Mouse (Mus musculus) heart, embryonic 12.5 days (tissue): ENCODE data around the gene Olah. TPM values are rescaled to one million over a fixed set of nuclear protein-coding genes. Genes with fewer than 3 reads are reported as not detected.
"Not testable (repeated sequence)": the region's sequence is repeated elsewhere in the genome, so short reads cannot be mapped to it uniquely, and the experiment has no call there.

Experiments
- ATAC-seq: fragments of 200-750 bp; cut with Nextera tagmentation; 2 replicates; pipeline ENCODE4 v1.8.0; 2017; ENCODE audit warnings: moderate TSS enrichment, moderate library complexity; ENCODE audit not compliant: insufficient number of reproducible peaks, low FRiP score
- H3K27ac ChIP-seq: fragments of 300-500 bp; sonication (generic); 2 replicates; pipeline ENCODE4 v1.5.1; 2016; ENCODE audit warnings: mild to moderate bottlenecking, moderate library complexity; ENCODE audit not compliant: poor library complexity, severe bottlenecking
- H3K27me3 ChIP-seq: fragments of 300-500 bp; sonication (generic); replicated peaks from 2 replicates; pipeline ENCODE4 v1.6.1; 2016; ENCODE audit warnings: mild to moderate bottlenecking, moderate library complexity
- H3K36me3 ChIP-seq: fragments of 300-500 bp; sonication (generic); 2 replicates; pipeline ENCODE4 v1.6.1; 2016; ENCODE audit warnings: mild to moderate bottlenecking, moderate library complexity
- H3K4me1 ChIP-seq: fragments of 300-500 bp; sonication (generic); replicated peaks from 2 replicates; pipeline ENCODE4 v1.6.1; 2016; ENCODE audit warnings: mild to moderate bottlenecking
- H3K4me2 ChIP-seq: fragments of 300-500 bp; sonication (generic); 2 replicates; pipeline ENCODE4 v1.6.1; 2016; ENCODE audit warnings: mild to moderate bottlenecking, moderate library complexity
- H3K4me3 ChIP-seq: fragments of 300-500 bp; sonication (generic); 2 replicates; pipeline ENCODE4 v1.5.1; 2016; ENCODE audit warnings: mild to moderate bottlenecking
- H3K9ac ChIP-seq: fragments of 300-500 bp; sonication (generic); 2 replicates; pipeline ENCODE4 v1.6.1; 2016; ENCODE audit warnings: mild to moderate bottlenecking, moderate library complexity
- H3K9me3 ChIP-seq: fragments of 300-500 bp; sonication (generic); replicated peaks from 2 replicates; pipeline ENCODE4 v1.6.1; 2016; ENCODE audit warnings: mild to moderate bottlenecking, moderate library complexity
- WGBS: fragments of 180-500 bp; shearing (Covaris S2); methylation state at CpG from one replicate; pipeline ENCODE4 v1.1.7; 2016; 5-methylcytosine and 5-hydroxymethylcytosine counted together
- polyA plus RNA-seq: library from polyadenylated mRNA; unstranded; fragments of >200 nt; fragmentation: Nextera tagmentation; extraction: Ambion mirVana; gene quantifications from 2 replicates; pipeline ENCODE4 v1.2.1, GENCODE M21; 2016

Gene Olah
- not detected in 2 replicates for polyA plus RNA-seq

GRCm38 (mm10) chr2:3397110-3397509, at the start of gene Olah:
Olah (minus strand) TSS chr2:3397210.
- H3K27me3 ChIP-seq, H3K4me1 ChIP-seq, ATAC-seq, H3K9ac ChIP-seq, H3K27ac ChIP-seq, H3K36me3 ChIP-seq, H3K4me3 ChIP-seq, H3K9me3 ChIP-seq, H3K4me2 ChIP-seq: not testable (repeated sequence)
- 62% methylated on average over 10 of the region's 10 CpGs for WGBS

DNA sequence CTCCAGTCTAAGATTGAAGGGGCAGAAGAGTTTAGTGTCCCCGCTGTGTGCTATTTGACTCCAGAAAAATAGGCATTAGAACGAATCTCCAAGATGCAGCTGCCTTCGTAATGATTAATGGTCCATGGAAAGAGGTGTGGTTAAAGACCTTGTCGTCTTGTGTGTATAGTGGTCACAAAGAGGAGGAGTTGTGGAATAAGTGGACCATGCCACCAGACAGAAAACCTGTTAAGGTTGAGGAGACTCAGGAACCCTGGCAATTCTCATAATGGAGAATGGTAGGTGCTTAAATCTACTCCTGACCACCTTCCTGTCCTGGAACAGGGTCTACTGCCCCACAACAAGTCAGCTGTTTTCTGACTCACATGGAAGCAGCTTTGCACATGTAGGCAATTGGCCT, 49.0 kb upstream of the Olah start:
- no peak for ATAC-seq

DNA sequence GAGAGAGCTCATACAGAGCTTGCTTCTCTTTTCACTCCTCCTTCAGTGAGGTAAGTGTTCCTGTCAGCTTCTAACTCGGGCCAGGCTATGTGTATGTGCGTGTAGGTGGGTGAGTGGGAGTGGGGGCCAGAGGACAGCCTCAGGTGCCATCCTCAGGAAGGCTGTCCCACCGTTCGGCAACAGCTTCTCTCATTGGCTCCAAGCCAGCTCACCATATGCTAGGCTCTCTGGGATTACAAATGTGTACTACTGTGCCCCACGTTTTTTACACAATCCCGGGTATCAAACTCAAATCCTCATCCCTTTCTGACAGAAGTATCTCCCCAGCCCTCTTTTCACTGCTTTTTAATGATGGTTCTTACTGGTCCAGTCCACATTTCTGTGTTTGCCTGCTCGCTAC, 47.2 kb upstream of the Olah start:
- Histone ChIP-seq H3K4me1 (no peaks in the 10 kb centered on the region), H3K9me3 (no peaks in the 10 kb centered on the region), H3K36me3 (peaks cover 17% of the 10 kb centered on the region), H3K4me2 (no peak overlapping the region), H3K27ac (no peak overlapping the region), H3K27me3 (no peaks in the 10 kb centered on the region), H3K9ac (no peak overlapping the region), H3K4me3 (no peak overlapping the region)
- no peak for ATAC-seq
- WGBS: 85% methylated on average over 7 of the region's 7 CpGs

More for the DNA sequence above, 49.0 kb upstream of the Olah start:
- no peaks in the 10 kb centered on the region for H3K9me3 ChIP-seq
- H3K27me3 ChIP-seq: no peaks in the 10 kb centered on the region
- no peak overlapping the region for H3K4me2 ChIP-seq
- H3K4me1 ChIP-seq: no peaks in the 10 kb centered on the region
- peaks cover 23% of the 10 kb centered on the region for H3K36me3 ChIP-seq
- no peak overlapping the region for H3K9ac ChIP-seq
- no peak overlapping the region for H3K4me3 ChIP-seq
- H3K27ac ChIP-seq: no peak overlapping the region
- WGBS: 89% methylated on average over 4 of the region's 4 CpGs

DNA sequence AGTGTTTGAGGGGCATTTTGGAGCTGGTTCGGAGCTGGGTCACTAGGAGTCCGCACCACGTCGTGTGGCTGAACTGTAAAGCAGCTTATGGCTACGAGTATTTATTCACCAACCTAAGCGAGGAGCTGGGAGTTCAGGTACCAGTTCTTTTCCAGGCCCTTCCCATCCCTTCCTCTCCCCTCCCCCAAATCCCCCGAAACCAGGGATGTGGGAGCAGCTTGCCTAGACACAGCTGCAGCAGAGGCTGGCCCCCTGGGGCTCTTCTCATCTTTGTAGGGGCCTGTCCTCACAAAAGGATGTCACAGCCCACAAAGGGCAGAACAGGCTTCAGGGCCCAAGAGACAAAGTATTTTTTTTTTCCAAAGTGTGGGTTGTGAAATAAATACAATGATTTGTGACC, 40.9 kb upstream of the Olah start:
- 65% methylated on average over 7 of the region's 7 CpGs for WGBS
- no peak overlapping the region for H3K27ac ChIP-seq
- no peak for ATAC-seq

GRCm38 (mm10) chr2:3435369-3436061, 38.5 kb upstream of the Olah start:
- no peak overlapping the region for H3K9ac ChIP-seq
- H3K27ac ChIP-seq: no peak overlapping the region
- H3K9me3 ChIP-seq: no peaks in the 10 kb centered on the region
- no peak overlapping the region for H3K4me2 ChIP-seq
- H3K36me3 ChIP-seq: peaks cover 18% of the 10 kb centered on the region
- H3K4me3 ChIP-seq: no peak overlapping the region
- 79% methylated on average over 6 of the region's 6 CpGs for WGBS
- ATAC-seq: no peak
- no peaks in the 10 kb centered on the region for H3K4me1 ChIP-seq
- no peaks in the 10 kb centered on the region for H3K27me3 ChIP-seq

More for the DNA sequence above, 40.9 kb upstream of the Olah start:
- no peak overlapping the region for H3K4me2 ChIP-seq
- H3K4me3 ChIP-seq: no peak overlapping the region
- no peaks in the 10 kb centered on the region for H3K27me3 ChIP-seq
- no peaks in the 10 kb centered on the region for H3K4me1 ChIP-seq
- no peaks in the 10 kb centered on the region for H3K9me3 ChIP-seq
- H3K36me3 ChIP-seq: peaks cover 22% of the 10 kb centered on the region
- no peak overlapping the region for H3K9ac ChIP-seq

- 89% methylated on average over 9 of the region's 9 CpGs for WGBS
- no peak overlapping the region for H3K4me3 ChIP-seq
- H3K9ac ChIP-seq: no peak overlapping the region
- no peaks in the 10 kb centered on the region for H3K9me3 ChIP-seq
- H3K36me3 ChIP-seq: peaks cover 8% of the 10 kb centered on the region; the same call in 1 of the 2 replicates
- no peaks in the 10 kb centered on the region for H3K27me3 ChIP-seq
- no peak overlapping the region for H3K27ac ChIP-seq
- ATAC-seq: no peak
- no peaks in the 10 kb centered on the region for H3K4me1 ChIP-seq
- H3K4me2 ChIP-seq: no peak overlapping the region
These were observed 33.9 kb upstream of the Olah start for GRCm38 (mm10) chr2:3430956-3431355.

- Histone ChIP-seq H3K4me3 (peak overlapping the region; percentile 74), H3K9me3 (no peaks in the 10 kb centered on the region), H3K27me3 (no peaks in the 10 kb centered on the region), H3K9ac (peak overlapping the region; percentile 72), H3K4me2 (peak overlapping the region; percentile 96), H3K27ac (no peak overlapping the region), H3K4me1 (peaks cover 8% of the 10 kb centered on the region; the same call in 1 of the 2 replicates), H3K36me3 (0 out of 2 replicates have a peak, but pooled peaks cover under 1% of the 10 kb centered on the region)
- 7% methylated on average over 9 of the region's 10 CpGs for WGBS
- ATAC-seq: 0 out of 2 replicates have a peak, but pooled peaks have one; percentile 10
These were observed 27.5 kb upstream of the Olah start for GRCm38 (mm10) chr2:3424579-3424910.

DNA sequence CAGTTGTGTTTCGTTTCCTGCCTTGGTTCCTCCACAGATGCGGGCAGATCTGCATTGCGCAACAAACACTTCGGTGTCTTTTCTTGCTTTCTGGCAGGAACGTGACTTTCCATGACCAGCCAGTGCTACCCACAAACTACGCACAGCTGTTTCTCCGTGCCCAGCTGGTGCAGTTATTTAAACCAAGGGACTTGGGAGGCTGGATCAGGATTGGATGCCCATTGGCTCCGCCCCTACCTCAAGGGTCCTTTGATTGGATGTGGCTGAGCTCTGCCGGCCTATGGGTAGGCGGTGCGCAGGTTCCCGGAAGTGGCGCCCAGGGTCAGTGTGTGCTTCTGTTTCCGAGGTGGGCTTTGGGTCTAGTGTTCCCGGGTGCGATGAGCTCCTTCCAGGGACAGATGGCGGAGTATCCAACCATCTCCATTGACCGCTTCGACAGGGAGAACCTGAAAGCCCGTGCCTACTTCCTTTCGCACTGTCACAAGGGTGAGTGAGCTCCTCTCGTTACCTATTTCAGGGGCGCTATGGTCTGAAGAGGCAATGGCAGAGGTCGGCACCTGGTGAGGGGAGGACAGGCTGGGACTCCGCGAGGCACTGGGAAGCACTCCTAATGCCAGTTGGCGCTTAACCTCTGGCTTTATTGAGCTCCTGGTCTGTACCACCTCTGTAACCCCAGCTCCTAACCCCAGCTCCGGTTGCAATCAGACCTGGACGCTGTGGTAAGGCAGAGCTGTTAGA, 27.0 kb upstream of the Olah start, which contains the start of gene Dclre1c:
TSS of gene Dclre1c (plus strand) at position 291 of the 738 bp plus-strand sequence.
- Histone ChIP-seq H3K4me2 (peak within 1 kb of the TSS; percentile 96), H3K4me3 (peak within 1 kb of the TSS; percentile 74), H3K9ac (peak within 1 kb of the TSS; percentile 72), H3K9me3 (no peaks in the 10 kb centered on the region), H3K27me3 (no peaks in the 10 kb centered on the region), H3K27ac (no peak within 1 kb of the TSS), H3K4me1 (peaks cover 8% of the 10 kb centered on the region; the same call in 1 of the 2 replicates), H3K36me3 (no peaks in the 10 kb centered on the region)
- ATAC-seq: peak; percentile 99
- 2% methylated on average over 29 of the region's 29 CpGs for WGBS

GRCm38 (mm10) chr2:3422548-3422947, 25.5 kb upstream of the Olah start, which contains the start of gene Meig1:
Meig1 (minus strand) TSS chr2:3422648.
- ATAC-seq: no peak
- Histone ChIP-seq H3K9ac (no peak within 1 kb of the TSS), H3K4me2 (no peak within 1 kb of the TSS), H3K9me3 (no peaks in the 10 kb centered on the region), H3K36me3 (no peaks in the 10 kb centered on the region), H3K27me3 (peaks cover 10% of the 10 kb centered on the region), H3K27ac (no peak within 1 kb of the TSS), H3K4me1 (peaks cover 8% of the 10 kb centered on the region; the same call in 1 of the 2 replicates), H3K4me3 (no peak within 1 kb of the TSS)
- 60% methylated on average over 3 of the region's 3 CpGs for WGBS

DNA sequence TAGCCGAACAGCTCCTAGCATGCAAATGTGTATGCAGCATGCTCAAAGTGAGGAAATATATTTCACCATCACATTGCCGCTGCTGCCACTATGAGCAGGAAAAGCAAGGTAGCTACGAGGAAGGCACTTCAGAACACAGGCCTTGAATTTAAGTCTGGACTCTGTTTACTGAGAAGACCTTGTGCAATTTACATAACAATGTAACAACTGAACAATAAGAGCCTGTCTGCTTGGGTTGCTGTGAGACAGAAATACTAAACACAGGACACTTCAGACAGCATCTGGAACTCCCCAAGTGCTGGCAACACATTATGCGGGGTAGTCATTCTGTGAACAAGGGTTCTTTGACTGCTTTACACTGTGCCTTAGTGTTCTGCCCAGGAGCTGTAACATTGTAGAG, 23.1 kb upstream of the Olah start:
- WGBS: 74% methylated on average over 4 of the region's 4 CpGs
- Histone ChIP-seq H3K4me1 (peaks cover 8% of the 10 kb centered on the region; the same call in 1 of the 2 replicates), H3K4me3 (no peak overlapping the region), H3K27ac (no peak overlapping the region), H3K27me3 (peaks cover 19% of the 10 kb centered on the region), H3K36me3 (no peaks in the 10 kb centered on the region), H3K9ac (no peak overlapping the region), H3K9me3 (no peaks in the 10 kb centered on the region), H3K4me2 (no peak overlapping the region)
- ATAC-seq: no peak

- Histone ChIP-seq H3K27me3 (peaks cover 19% of the 10 kb centered on the region), H3K27ac (no peak overlapping the region), H3K36me3 (no peaks in the 10 kb centered on the region), H3K4me1 (no peaks in the 10 kb centered on the region), H3K4me2 (peak overlapping the region; percentile 92), H3K4me3 (peak overlapping the region; percentile 60), H3K9ac (peak overlapping the region; percentile 67), H3K9me3 (no peaks in the 10 kb centered on the region)
- ATAC-seq: peak; percentile 97
- 1% methylated on average over 38 of the region's 38 CpGs for WGBS
These were observed 21.9 kb upstream of the Olah start for GRCm38 (mm10) chr2:3418883-3419431.
